In genomic region chr19:42201696-42202381, GRCm38 (mm10) we compare ENCODE assay signal across 8 mouse cellular contexts. TPM values are rescaled to one million over a fixed set of nuclear protein-coding genes. Genes with fewer than 3 reads are reported as not detected.
A peak's percentile ranks its signal among the peaks of the same experiment; 100 is the strongest.
DNase-seq lines count a peak whose midpoint lies in the region; ATAC-seq and TF ChIP-seq lines count a peak whose summit lies in the region.

Sfrp5 (minus strand) TSS chr19:42202252.

- no peak for TF ChIP-seq CTCF in small intestine, adult 2 months (IDR thresholded peaks at IDR 0.05; ENCODE audit: extremely low read depth, insufficient read length, insufficient replicate concordance, low read depth, low read length)

- no peaks in the 10 kb centered on the region for H3K9me3 ChIP-seq in lung, embryonic 15.5 days
- H3K9me3 ChIP-seq in forebrain, embryonic 12.5 days, result no peaks in the 10 kb centered on the region
- H3K9me3 ChIP-seq in intestine, embryonic 15.5 days, result no peaks in the 10 kb centered on the region

- peak within 1 kb of the TSS; percentile 48 for H3K4me2 ChIP-seq in lung, embryonic 15.5 days
- H3K4me2 ChIP-seq in forebrain, embryonic 12.5 days, result peak within 1 kb of the TSS; percentile 46
- peak within 1 kb of the TSS; percentile 64 for H3K4me2 ChIP-seq in intestine, embryonic 15.5 days (replicated peaks)

- peaks cover 18% of the 10 kb centered on the region for H3K4me1 ChIP-seq in lung, embryonic 15.5 days
- peaks cover 8% of the 10 kb centered on the region for H3K4me1 ChIP-seq in forebrain, embryonic 12.5 days
- peaks cover 15% of the 10 kb centered on the region for H3K4me1 ChIP-seq in intestine, embryonic 15.5 days (replicated peaks)
- peaks cover 14% of the 10 kb centered on the region for H3K4me1 ChIP-seq in small intestine, adult 2 months (ENCODE audit: control insufficient read depth, insufficient read depth, insufficient read length, low read length)

- H3K27ac ChIP-seq in lung, embryonic 15.5 days, result no peak within 1 kb of the TSS
- H3K27ac ChIP-seq in forebrain, embryonic 12.5 days, result no peak within 1 kb of the TSS
- H3K27ac ChIP-seq in intestine, embryonic 15.5 days, result no peak within 1 kb of the TSS
- H3K27ac ChIP-seq in small intestine, adult 2 months (ENCODE audit: insufficient read depth, low read depth, low read length), result no peak within 1 kb of the TSS

- H3K4me3 ChIP-seq in lung, embryonic 15.5 days, result peak within 1 kb of the TSS; percentile 19
- peak within 1 kb of the TSS; percentile 26 for H3K4me3 ChIP-seq in forebrain, embryonic 12.5 days (replicated peaks)
- H3K4me3 ChIP-seq in intestine, embryonic 15.5 days (replicated peaks), result peak within 1 kb of the TSS; percentile 30
- peak within 1 kb of the TSS; percentile 41 for H3K4me3 ChIP-seq in small intestine, adult 2 months (ENCODE audit: low read depth, low read length)

- no peaks in the 10 kb centered on the region for H3K36me3 ChIP-seq in lung, embryonic 15.5 days
- no peaks in the 10 kb centered on the region for H3K36me3 ChIP-seq in forebrain, embryonic 12.5 days (replicated peaks)
- no peaks in the 10 kb centered on the region for H3K36me3 ChIP-seq in intestine, embryonic 15.5 days
- no peaks in the 10 kb centered on the region for H3K36me3 ChIP-seq in small intestine, adult 2 months (ENCODE audit: control insufficient read depth, insufficient read depth, low read length)

- no peak for ATAC-seq in lung, embryonic 15.5 days (ENCODE audit: borderline replicate concordance, extremely low read depth, low FRiP score, low TSS enrichment)
- peak; percentile 51; the same call in 1 of the 2 replicates for ATAC-seq in forebrain, embryonic 12.5 days (ENCODE audit: low FRiP score)
- ATAC-seq in intestine, embryonic 15.5 days, result peak; percentile 57
- ATAC-seq in megakaryocyte progenitor cell, adult 5-6 weeks (replicated peaks; ENCODE audit: poor library complexity), result no peak

- DNase-seq in lung, postnatal 25 days (ENCODE audit: low spot score), result no peak
- DNase-seq in left cerebral cortex, postnatal 36 days (ENCODE audit: low spot score in 2 of 2), result no peak
- no peak for DNase-seq in kidney, postnatal 10 days

- peaks cover 65% of the 10 kb centered on the region for H3K27me3 ChIP-seq in lung, embryonic 15.5 days
- H3K27me3 ChIP-seq in forebrain, embryonic 12.5 days, result peaks cover 68% of the 10 kb centered on the region
- H3K27me3 ChIP-seq in intestine, embryonic 15.5 days (replicated peaks), result peaks cover 55% of the 10 kb centered on the region
- peaks cover 16% of the 10 kb centered on the region for H3K27me3 ChIP-seq in small intestine, adult 2 months (ENCODE audit: control insufficient read depth, insufficient read depth, low read length)

- intact Hi-C loops in left cerebral cortex, postnatal 36 days (cut with DNase I), result loop anchor here (10.0 kb wide), 1 partner anchor 233 kb away; the partner anchor contains the start of gene Crtac1

- no peak for TF ChIP-seq POLR2A in small intestine, adult 2 months (IDR thresholded peaks at IDR 0.05; ENCODE audit: low read depth, low read length)

- under 1% methylated on average over 60 of the region's 60 CpGs for WGBS in lung, embryonic 15.5 days
- WGBS in forebrain, embryonic 12.5 days, result under 1% methylated on average over 58 of the region's 60 CpGs
- under 1% methylated on average over 59 of the region's 60 CpGs for WGBS in intestine, embryonic 15.5 days
- 3% methylated on average over 60 of the region's 60 CpGs for WGBS in small intestine, adult 2 months

- no peak within 1 kb of the TSS for H3K9ac ChIP-seq in lung, embryonic 15.5 days
- H3K9ac ChIP-seq in forebrain, embryonic 12.5 days, result no peak within 1 kb of the TSS
- peak within 1 kb of the TSS; percentile 13 for H3K9ac ChIP-seq in intestine, embryonic 15.5 days

RNA-seq across cellular contexts. Expression of gene Sfrp5, which starts in this region (rescaled TPM):
- polyA plus RNA-seq in lung, embryonic 15.5 days (2015; fragmentation: Nextera tagmentation; extraction: Ambion mirVana), result 0.95 and 1.1 TPM in 2 replicates
- polyA plus RNA-seq in forebrain, embryonic 12.5 days (2016; fragmentation: Nextera tagmentation; extraction: Ambion mirVana), result 0.13 and 0.17 TPM in 2 replicates
- 9.2 and 14.0 TPM in 2 replicates for polyA plus RNA-seq in intestine, embryonic 15.5 days (2015; fragmentation: Nextera tagmentation; extraction: Ambion mirVana)
- polyA plus RNA-seq in small intestine, adult 2 months (2012; rRNA removed), result 7.3 and 8.3 TPM in 2 replicates
- total RNA-seq in megakaryocyte progenitor cell, adult 5-6 weeks (2015), result not detected in 2 replicates
- not detected in 2 replicates for total RNA-seq in megakaryocyte progenitor cell, adult 5-6 weeks (2017)
- total RNA-seq in left cerebral cortex, postnatal 36 days (2021), result under 1 TPM; 0.27 to 0.76 TPM

Comparison
In these comparisons a context has a peak if more than half of its experiments do, and no peak if none do; other contexts are left out.
1. Peak in ATAC-seq, H3K4me3 ChIP-seq and H3K4me2 ChIP-seq in forebrain, embryonic 12.5 days; RNA of the gene not detected or under 1 TPM.